Mouse (Mus musculus) heart, postnatal 0 days (tissue): ENCODE measurements around the gene Atp5g3.

Experiments used
- CTCF ChIP-seq: IDR thresholded peaks from 2 replicates; pipeline ENCODE4 v1.5.1; 2016; ENCODE audit warnings: antibody characterized with exemption, control low read depth, low read depth
- EP300 ChIP-seq: IDR thresholded peaks from 2 replicates; pipeline ENCODE4 v1.6.1; 2016; ENCODE audit warnings: antibody characterized with exemption, low read depth

DNA sequence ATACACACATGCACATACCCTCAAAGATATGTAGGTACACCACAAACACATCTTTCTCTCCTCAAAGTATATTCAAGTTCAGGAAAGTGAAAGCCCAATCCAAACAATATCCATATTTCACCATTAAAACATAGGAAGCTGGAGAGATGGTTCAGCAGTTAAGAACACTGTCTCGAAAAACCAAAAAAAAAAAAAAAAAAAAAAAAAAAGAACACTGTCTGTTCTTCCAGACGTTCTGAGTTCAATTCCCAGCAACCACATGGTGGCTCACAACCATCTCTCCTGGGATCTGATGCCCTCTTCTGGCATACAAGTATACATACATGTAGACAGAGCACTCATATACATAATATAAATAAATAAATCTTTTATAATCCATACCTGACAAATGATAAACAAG, 25.1 kb downstream of the Atp5g3 start:
- TF ChIP-seq CTCF (no peak), EP300 (no peak)
